Mouse (Mus musculus): ENCODE results near the gene Syvn1.

Gene Syvn1

GRCm38 (mm10) chr19:6067724-6068415 lies 21.5 kb downstream of the Syvn1 start, which contains the start of gene Tm7sf2:
Gene Tm7sf2 (minus strand): TSS chr19:6068373.
- peak; percentile 75 for DNase-seq (ENCODE audit: low spot score)

- DNase-seq (ENCODE audit: low spot score), result no peak
These were observed 22.6 kb downstream of the Syvn1 start for GRCm38 (mm10) chr19:6068951-6069350.

DNA sequence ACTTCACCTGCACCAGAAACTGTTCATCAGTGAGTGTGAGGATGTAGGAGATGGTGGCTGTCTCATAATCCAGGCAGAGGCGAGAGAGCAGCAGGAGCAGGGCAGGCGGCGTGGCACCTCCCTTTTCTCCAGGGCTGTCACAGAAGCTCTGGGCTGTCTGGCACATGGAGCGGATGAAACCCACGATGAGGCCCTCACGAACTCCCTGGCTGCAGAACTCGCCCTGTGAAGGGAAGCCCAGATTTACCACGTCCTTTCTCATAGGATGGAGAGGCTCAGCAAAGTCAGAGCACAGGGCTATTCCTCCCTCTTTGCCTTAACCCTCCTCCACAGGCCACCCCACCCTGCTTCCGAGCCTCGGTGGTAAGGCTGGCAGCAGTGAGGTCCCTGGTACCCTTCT lies 23.5 kb downstream of the Syvn1 start:
- DNase-seq (ENCODE audit: low spot score), result no peak

DNA sequence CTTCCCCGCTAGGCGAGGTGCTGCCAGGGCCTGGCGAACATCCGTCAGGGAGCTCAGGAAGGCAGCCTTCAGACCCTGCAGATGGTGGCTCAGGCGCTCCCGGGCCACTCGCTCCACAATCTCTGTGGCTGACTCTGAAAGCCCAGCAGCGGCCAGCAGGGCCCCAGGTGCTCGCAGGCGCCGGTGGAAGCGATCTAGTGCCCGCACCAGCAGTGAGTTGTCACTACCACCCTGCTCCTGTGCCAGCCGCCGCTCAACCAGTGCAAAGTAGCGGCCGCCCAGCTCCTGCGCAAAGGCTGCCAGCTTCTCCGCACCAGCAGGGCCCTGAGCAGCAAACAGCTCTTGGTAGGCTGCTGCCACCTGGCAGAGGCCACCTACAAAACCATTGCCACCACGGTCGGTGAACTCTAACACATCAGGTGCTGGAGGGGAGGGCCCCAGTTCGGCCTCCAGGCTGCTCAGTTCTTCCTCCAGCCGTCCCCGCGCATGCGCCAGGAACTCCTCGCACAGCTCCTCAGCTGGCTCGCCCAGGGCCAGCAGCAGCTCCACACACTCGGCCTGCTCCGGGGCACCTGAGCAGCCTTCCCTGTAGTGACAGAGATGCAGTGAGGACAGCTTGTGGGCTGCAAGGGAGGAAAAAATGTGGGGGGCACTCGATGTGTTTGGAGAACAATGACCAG lies 24.3 kb downstream of the Syvn1 start:
- no peak for DNase-seq (ENCODE audit: low spot score)

GRCm38 (mm10) chr19:6071261-6071660 lies 24.9 kb downstream of the Syvn1 start:
- DNase-seq (ENCODE audit: low spot score), result no peak

GRCm38 (mm10) chr19:6073889-6074288 lies 27.5 kb downstream of the Syvn1 start:
- DNase-seq (ENCODE audit: low spot score), result no peak

DNA sequence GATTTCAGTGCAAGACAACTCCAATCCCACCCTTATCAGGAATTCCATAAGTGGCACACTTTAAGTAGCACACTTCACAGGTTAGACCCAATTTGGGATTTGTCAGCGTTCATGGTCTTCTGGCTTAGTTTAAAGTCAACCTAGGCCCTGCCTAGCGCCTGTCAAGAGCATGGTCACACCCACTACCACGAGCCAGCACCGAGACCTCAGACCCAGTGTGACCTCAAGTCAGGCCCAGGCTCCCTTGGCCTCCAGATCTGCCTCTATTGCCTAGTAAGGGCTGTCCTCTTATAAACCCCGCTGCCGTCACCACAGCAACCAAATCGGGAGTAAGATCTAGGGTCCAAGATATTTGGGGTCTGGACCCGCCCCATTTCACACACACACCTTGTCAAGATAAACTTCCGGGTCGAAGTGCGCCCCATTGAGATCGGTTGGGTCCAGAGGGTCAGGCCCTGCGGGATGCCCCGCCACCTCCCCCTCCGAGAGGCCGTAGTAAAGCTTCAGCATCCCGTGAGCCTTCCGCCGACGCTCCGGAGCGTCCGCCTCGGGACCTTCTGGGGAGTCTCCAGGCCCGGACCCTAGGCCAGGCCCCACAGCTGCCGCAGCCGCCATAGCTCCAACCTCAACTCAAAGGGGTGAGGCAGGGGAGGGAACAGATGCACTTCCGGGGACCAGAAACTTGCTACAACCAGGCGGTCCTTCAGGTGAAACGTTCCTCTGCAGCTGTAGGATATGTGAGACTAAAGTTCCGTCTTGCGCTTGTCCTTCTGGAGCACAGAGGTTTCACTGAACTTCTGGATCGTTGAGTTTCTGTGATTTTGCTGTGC lies 30.4 kb downstream of the Syvn1 start, which contains the start of gene Vps51:
TSS of gene Vps51 (minus strand) at position 668 of the 830 bp plus-strand sequence.
- peak; percentile 56 for DNase-seq (ENCODE audit: low spot score)

- DNase-seq (ENCODE audit: low spot score), result no peak
These were observed 33.7 kb downstream of the Syvn1 start, which contains the start of gene Tmem262 for GRCm38 (mm10) chr19:6079983-6080480. Gene Tmem262 (plus strand): TSS chr19:6080033.

- DNase-seq (ENCODE audit: low spot score), result no peak
These were observed 35.8 kb downstream of the Syvn1 start, which contains the start of gene Gm28374 for GRCm38 (mm10) chr19:6082156-6082555. Gene Gm28374 (minus strand): TSS chr19:6082256.

DNA sequence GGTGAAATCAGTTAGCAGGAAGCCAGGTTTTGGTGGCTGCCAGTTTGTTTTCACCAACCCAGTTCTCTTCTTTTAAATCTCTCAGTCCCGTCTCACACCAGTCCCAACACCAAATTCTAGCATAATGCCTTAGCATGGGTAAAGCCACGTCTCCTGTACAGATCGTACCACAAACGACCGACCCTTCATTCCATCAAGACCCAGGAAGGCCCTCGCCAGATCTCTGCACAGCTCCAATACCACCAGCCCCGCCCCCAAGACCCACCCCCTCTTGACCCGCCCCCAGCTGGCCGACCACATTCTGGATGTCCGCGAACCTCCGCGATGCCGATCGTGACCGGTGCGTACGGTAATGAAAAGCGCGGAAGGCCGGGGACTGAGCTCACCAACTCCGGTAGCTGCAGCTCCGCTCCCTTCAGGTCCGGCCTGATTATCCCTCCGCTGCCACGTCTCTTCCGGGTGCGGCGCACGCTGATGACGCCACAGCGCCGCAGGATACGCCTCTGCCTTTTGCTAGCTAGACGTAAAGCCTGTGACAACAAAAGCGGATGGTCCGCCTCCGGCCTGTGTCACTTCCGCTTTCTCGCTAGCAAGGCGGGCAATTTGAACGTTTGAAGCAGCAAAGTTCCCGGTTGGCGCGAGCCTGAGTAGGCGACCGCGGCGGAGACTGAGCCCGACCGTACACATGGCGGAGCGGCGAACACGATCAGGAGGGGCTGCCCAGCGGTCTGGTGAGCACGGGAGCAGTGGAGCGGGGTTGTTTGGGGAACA lies 38.3 kb downstream of the Syvn1 start, which contains the start of the genes Zfpl1 and Cdca5:
TSS of gene Zfpl1 (minus strand) at position 479 of the 771 bp plus-strand sequence.
TSS of gene Cdca5 (plus strand) at position 506 of the 771 bp plus-strand sequence.
- DNase-seq (ENCODE audit: low spot score), result peak; percentile 86

GRCm38 (mm10) chr19:6085417-6085879 lies 39.1 kb downstream of the Syvn1 start:
- DNase-seq (ENCODE audit: low spot score), result no peak

DNA sequence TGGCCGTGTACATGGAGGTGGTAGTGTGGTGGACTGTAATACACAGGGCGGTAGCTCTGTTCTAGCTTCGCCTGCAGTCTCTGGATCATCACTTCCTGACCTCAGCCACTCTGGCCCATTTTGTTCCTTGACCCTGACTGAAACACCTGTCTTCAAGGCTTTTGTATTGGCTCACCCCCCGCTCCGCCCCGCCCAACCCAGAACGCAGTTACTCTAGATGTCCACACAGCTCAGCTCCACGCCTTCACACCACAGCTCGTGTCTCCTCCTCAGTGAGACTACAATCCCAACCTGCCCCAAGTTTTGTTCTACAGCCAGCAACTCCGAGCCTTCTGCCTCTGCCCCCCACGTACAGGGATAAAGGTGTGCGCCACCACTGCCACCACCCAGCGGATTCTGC lies 42.5 kb downstream of the Syvn1 start:
- no peak for DNase-seq (ENCODE audit: low spot score)

- DNase-seq (ENCODE audit: low spot score), result no peak
These were observed 47.7 kb downstream of the Syvn1 start, which contains the start of gene AC131692.1 for GRCm38 (mm10) chr19:6094119-6094518. Gene AC131692.1 (plus strand): TSS chr19:6094419.

- DNase-seq (ENCODE audit: low spot score), result no peak
These were observed 51.5 kb downstream of the Syvn1 start for GRCm38 (mm10) chr19:6097847-6098246.

DNA sequence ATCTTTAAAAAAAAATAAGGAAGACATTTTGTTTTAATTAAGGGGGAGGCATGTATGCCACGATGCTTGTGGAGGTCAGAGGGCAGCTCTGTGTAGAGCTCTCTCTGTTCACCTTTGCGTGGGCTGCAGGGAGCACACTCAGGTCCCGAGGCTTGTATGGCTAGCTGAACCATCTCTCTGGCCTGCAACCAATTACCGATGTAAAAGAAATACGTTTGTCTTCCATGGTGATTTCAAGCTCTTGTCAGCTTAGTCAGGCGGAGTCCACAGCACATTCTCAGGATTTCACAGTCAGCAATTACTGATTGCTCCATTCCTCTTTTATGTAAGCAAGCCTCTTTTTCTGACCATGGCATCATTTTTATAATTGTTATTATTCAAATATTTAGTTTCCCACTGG lies 54.8 kb downstream of the Syvn1 start:
- no peak for DNase-seq (ENCODE audit: low spot score)

- no peak for DNase-seq (ENCODE audit: low spot score)
These were observed 55.9 kb downstream of the Syvn1 start for GRCm38 (mm10) chr19:6102169-6102853.
